Mouse (Mus musculus) layer of hippocampus, postnatal 25 days (tissue): ENCODE results near the gene Garnl3. TPM values are rescaled to one million over a fixed set of nuclear protein-coding genes. Genes with fewer than 3 reads are reported as not detected.
"Not testable (repeated sequence)": the region's sequence is repeated elsewhere in the genome, so short reads cannot be mapped to it uniquely, and the experiment has no call there.

ENCODE experiments used
- DNase-seq, 2 experiments: peaks; one replicate each; pipeline ENCODE4 v3.0.0; 2022; ENCODE audit warnings: mixed read lengths in 2 of 2, low spot score in 1 of 2; ENCODE audit errors: extremely low spot score in 1 of 2
- total RNA-seq, 2 experiments: library from RNA; stranded (reverse); gene quantifications; 2 replicates each; pipeline ENCODE4 v1.2.3; 2021

Garnl3 gene
- total RNA-seq, 2 experiments from 2014 or later: 37.5 to 44.8 TPM

DNA sequence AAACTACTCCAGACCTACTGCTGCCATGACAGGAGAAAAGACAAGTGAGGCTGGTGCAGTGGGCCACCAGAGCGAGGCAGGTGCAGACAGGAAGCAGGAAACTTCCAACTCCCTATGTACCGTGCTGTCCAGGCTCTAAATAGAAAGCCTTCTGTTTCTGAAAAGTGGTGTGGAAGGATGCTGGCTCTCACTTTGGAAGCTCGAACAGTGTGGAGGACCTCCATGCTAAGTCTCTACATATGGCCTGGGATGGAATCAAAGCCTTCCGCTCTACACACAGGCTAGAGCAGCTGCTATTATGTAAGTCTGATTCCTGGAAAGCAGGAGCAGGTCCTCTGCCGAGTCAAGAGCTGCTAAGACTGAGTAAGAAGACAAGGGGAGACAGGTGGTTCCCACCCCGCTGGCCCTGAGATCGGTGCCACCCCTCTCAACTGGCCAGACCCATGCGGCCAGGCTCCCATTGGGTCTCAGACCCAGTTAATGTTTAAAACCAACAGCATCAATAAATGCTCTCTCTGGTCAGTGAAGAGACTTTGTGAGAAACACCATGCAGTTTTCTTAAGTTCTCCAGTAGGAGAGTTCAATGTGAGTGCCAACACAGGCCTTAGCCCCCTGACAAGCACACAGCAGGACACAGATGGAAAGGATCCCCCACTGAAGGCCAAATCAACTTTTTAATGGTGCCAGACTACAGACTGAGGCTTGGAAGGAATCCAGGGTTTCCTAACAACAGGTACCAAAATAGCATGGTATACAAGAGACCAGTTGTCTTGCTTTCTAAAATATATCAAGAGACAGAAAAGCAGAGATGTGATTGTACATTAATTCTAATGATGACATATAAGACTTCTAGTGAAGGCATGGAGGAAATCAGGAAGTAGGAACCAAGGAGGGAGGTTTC lies 40.6 kb downstream of the Garnl3 start:
- DNase-seq: no peak

DNA sequence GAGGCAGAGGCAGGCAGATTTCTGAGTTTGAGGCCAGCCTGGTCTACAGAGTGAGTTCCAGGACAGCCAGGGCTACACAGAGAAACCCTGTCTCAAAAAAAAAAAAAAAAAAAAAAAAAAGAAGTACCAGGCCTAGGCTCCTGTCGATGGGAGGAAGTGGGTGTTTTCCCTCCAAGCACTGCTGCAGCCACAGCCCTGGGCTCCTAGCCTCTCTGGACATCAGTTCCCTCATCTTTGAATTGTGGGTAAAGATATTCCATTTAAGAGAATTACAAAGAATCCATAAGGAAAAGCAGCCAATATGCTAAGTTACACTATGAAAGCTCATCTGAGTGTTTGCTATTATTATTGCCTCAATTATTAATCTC lies 41.4 kb downstream of the Garnl3 start:
- DNase-seq: not testable (repeated sequence)

DNA sequence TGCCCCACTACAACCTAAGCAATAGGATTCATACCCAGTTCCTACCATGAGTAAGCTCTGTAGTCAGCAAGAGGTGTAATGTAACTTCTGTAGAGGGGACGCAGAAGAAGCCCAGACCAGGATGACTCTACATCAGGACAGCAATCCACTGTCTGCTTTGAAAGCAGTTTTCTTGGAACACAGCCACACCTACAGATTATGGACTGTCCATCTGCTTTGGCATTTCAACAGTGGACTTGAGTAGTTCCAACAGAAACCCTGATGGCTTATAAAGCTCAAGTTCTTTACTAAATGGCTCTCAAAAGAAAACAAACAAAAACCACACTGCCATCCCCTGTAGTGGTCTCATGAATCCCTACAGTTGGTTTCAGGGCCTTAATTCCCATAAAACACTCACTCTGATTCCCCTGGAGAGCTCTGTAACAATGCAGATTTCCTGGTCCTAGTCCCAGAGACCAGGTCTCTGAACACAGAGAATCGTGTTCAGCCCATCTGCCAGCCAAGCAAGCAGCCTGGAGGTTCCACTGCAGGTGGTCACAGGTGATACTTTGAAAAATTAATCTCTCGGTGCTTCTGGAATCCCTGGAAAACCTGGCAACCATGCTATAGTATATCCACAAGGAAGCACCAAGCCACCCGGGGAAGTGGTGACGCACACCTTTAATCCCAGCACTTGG lies 42.0 kb downstream of the Garnl3 start:
- no peak for DNase-seq

DNA sequence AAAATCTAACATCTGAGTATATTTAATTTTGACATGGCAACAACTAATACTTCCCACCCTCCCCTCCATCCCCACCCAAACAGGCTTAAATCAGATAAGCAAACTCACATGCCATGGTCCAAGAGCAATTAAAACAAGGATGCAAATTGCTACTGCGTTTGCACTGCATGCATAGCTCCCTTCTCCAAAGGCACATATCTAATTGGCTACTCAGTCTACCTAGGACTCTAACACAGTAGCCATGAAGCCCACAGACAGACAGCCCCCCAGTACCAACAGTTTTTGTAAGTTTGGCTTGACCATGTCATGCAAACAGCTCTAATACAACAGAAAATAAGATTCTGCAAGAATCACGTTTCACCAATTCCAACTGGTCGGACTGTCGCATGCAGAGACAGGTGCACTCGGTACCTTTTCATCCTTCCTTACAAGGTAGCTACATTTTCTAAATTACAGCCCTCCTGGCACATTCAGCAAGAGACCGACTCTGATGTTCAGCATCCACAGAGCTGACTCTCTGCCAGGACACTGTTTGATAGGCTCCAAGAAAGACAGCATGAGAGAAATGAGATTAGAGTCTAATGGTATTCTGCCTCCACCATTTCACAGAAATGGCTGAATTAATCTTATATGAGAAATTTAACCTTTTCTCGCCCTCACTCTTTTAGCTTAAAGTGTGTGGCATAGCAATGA lies 44.6 kb downstream of the Garnl3 start:
- no peak for DNase-seq

DNA sequence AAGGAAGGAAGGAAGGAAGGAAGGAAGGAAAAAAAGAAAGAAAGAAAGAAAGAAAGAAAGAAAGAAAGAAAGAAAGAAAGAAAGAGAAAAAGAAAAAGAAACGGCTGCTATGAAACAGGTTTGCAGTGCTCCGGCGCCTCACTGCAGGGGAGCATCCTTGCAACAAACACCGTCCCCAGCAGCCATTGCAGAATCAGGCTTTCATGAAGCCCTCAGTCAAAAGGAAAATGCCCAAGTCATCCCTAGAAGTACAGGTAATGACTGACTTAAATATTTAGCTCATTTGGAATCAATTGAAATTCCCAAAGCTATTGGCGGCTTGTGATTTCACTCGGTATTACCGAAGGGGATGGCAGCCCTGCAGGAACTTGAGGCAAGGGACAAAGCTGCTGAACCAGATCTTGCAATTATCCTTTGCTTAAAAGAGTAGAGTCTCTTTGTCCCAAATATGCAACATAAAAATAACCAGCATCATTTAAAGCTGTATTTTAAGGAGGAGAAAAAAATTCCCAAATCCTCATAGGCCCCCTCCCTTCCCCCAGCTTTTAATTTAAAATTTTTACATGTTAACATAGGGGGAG lies 45.3 kb downstream of the Garnl3 start:
- DNase-seq: no peak

DNA sequence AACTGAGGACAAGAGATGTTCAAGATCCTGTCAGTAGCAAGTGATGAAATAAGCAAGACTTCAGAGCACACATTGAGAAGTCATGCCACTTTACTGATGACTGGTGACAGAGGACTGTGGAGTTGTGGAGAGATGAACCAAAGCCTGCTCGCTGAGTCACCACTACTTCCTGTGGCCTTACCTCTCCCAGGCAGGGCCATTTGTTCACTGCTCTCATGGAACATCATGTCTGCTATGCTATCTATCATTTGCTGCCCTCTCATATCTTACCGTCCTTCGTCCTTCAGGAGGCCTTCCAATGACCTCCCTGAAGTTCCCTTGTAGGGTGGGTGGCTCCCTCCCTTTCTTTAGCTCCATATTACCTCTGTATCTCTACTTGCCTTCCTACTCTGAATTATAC lies 47.2 kb downstream of the Garnl3 start:
- no peak for DNase-seq

DNA sequence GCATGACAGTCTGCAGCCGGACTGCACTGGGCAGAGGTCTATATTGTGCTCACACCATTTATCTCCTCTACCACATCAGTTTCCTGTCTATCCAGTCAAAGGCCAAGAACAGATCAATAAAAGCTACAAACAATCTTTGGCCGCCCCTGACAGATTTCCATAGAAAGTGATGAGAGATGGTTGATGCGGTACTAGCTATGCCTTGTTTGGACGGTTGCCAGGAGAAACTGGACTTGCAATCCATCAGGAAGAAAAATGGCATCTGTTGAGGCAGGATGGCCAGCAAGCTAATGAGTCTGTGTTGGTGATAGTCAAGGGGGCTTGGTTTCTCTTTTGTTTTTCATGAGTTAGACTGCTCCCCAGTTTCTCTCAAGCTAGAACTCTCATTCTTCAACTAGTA lies 51.3 kb downstream of the Garnl3 start:
- DNase-seq: no peak

DNA sequence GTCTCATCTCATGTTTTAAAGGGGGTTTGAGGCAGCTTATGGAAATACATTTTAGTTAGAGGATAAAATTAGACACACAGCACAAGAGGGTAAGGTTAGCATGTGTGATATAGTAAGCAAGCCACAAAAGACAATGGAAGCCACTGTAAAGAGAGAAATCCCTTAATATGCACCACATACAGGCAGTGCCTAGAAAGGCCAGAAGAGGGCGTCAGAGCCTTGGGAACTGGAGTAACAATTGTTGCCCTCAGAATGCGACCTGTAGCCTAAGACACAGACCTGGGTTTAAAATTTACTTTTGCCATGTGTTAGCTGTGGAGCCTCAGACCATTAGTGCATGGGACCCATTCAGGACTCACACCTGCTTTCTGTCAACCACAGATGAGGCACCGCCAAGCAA lies 54.2 kb downstream of the Garnl3 start:
- DNase-seq: peak in 1 of 2 experiments; percentile 65

DNA sequence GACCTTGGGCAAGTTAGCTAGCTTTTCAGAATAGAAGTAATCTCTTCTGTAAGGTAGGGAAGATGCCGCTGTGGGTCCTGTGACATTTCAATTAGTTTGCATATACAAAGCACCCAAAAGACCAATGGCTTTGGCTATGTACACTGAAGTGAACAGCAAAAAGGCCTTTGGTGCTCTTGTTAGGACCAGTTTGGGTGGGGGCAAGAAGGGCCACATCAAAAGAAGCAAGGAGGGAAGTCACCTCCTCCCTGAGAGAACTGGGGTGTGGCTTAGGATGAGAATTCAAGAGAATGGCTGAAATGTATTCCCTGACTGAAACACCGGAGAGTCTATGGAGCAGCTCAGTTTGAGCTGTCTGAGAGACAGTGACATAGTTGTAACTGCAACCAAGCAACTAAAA lies 56.5 kb downstream of the Garnl3 start:
- no peak for DNase-seq

DNA sequence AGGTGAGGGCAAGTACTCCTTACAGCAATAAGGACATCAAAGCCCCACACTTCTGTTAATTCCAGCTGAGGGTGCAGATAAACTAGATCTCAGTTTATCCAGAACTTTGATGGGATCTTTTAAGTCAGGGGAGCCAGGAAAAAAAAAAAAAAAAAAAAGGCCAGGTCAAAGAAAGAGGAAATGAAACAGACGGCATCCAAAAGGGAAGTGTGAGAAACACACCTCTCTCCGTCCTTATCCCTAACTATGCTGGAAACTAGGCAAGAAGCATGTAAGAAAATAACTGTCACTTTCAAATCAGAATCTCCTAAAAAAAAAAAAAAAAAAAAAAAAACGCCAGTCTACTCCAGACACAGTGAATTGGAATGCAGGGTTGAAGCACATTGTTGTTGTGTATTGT lies 57.3 kb downstream of the Garnl3 start:
- DNase-seq: no peak

DNA sequence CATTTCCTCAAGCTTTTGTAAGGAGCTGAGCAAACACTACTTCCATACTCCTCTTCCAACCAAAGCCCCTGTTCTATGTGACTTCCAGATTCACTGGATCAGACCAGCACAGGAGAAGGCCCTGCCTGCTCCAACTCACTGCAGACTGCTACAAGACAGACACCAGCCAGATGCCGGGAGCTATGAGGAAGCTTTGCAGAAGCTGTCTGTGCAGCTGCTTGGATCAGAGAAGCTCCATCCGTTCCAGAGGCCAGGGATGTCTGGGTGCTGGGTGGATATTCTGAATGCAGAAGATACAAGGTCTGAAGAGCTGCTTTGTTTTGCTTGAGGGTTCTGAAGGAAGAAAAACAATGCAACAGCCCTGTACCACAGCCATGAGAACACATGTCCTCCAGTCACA lies 59.1 kb downstream of the Garnl3 start:
- DNase-seq: no peak

DNA sequence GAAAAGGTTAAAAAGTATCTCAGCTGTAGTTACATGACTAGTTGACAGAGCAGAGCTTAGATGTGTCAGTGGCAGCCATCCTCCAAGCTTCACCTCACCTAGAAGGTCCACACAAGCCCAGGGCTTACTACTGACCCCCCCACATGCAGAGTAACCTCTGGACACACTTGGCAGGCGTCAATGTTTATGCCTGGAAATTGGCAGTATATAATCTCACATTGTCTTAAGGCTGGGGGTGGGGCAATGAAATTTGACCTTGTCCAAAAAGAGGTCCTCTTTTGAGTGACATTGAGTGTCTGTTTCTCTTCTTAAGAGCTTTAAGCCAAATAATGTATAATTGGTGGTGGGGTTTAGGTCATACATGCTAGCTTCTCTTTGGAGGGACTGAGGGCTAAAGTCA lies 65.8 kb downstream of the Garnl3 start:
- no peak for DNase-seq

DNA sequence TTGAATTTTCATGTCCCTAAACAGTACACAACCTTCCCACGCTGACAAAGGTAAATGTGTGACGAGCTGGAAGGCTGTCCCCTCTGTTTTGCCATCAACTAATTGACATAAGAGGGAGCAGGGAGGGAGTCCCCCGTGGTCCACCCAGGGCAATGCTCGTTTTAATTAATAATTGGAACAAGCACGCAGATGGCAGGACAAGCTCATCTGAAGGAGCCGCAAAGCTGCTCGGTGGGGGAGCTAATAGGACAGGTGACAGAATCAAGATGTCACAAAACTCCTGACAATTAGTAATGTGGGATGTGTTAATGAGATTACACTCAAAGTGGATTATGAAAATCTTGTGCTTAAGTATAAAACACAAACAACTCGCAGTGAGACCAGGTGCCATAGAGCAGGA lies 68.7 kb downstream of the Garnl3 start:
- DNase-seq: no peak

DNA sequence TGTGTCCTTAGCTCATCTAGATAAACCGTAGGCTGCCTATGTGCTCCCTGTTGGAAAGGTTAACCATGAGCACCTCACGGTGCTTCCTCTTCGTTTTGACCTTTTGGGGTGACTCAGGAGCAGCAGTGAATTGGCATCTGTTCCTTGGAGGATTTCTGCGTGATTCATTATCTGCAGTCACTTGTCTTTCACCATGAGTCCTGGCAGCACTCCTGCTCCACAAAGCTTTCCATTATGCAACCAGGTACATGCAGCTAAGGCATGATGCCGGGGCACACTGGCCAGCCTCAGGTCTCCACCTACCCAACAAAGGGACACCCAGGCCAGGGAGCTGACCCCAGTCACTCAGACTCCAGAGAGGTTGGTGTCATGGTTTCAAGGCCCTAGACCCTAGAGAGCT lies 72.5 kb downstream of the Garnl3 start:
- no peak for DNase-seq

DNA sequence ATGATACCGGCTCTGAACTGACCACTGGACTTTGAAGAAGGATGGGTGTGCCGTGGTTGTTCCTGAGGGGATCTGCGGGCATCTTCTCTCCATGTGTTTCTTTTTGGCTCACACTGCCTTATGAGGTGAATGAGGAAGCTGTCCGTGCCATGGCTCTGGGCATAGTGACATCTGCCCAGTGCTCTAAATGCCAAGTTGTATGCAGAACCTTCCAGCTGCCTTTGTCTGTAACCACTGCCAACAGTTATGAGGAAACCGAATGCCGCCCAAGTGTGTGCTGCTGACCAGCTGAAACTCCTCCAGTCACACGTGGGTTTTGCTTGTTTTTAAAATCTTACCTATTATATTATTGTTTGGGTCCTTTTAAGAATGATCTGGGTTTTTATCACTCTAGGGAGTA lies 73.9 kb downstream of the Garnl3 start:
- no peak for DNase-seq

DNA sequence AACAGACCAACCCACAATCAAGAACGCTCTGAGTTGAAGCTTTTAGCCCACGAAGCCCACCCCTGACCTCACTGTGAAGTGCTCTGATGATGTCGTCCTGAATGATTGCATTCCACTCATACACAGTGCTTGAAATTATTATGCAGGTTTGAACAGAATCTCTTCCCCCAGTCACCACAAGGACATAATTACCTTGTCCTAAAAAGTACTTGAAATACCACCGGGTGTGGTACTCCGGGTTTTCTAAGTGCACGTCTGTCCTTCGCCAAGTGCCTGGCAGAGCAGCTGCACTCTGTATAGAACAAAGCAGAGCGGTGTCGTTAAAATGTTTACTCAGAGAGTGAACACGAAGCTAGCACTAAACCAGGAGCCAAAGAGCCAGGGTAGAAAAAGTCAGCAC lies 77.5 kb downstream of the Garnl3 start:
- no peak for DNase-seq

DNA sequence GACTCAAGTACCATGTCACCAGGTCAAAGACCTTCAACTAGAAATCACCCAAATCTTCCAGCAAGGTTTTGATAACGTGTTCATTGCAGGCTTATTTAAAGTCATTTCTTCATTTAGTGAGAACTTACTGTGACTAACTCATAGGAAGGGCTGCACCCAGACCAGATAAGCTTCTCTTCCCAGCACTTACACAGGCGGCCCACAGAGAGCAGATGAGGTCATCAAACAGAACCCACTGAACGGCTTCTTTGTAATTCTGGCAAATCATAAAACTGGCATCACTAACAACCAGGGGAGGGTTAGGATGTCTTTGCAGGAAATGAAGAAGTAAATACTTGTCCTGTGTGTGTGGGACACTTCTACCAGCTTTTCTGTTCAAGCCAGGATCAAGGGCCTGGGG lies 84.1 kb downstream of the Garnl3 start:
- DNase-seq: no peak

DNA sequence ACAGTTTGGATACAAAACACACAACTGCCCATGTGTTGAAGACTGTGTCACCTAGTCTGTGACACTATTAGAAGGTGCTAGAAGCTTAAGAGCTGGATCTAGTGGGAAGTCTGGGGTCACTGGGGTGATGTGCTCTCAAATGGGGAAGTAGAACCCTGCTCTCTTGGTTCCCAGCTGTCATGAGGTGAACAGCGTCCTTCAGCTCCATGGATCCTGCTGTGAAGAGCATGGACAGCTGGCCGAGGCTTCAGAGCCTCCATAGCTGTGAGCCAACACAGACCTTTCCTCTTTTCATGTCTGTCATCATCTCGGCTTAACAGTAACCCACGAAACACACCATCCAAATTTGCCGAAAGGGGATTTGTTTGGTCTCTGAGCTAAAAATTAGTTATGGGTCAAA lies 84.5 kb downstream of the Garnl3 start:
- no peak for DNase-seq

DNA sequence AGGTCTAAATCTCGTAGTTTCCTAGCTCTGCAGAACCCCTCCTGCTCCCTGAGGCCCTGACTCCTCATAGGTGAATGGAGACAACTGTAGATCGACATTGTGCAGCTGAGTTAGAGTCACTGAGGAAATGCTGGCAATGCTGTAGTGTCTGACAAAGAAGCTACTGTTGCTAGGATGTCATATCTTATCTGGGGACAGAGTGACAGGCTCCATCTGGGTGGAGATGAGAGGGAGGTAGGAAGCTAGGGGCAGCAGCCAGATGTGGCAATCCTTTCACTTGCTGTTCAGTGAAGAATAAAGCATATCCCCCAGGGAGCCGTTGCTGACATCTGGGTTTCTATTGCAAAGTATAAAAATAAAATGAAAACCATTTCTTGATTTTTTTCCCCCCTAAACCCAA lies 85.6 kb downstream of the Garnl3 start:
- DNase-seq: no peak

DNA sequence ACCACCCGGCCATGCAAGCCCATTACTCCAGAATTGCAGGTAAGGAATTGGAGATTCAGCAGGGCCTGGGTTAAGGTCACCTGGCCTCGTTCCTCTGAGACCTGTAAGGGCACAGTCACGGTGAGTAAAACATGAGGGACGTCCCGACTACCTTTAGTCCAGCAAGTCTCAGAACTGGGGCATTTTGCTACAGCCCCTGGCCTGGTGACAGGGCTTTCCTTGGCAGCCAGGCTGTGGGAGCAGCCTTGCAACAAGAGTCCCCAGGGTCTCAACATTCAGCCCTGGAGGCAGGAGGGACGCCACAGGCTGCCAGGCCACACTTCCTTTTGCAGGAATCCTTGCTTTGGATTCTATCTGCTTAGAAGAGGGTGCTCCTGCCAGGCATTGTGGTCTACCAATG lies 88.7 kb downstream of the Garnl3 start:
- no peak for DNase-seq

DNA sequence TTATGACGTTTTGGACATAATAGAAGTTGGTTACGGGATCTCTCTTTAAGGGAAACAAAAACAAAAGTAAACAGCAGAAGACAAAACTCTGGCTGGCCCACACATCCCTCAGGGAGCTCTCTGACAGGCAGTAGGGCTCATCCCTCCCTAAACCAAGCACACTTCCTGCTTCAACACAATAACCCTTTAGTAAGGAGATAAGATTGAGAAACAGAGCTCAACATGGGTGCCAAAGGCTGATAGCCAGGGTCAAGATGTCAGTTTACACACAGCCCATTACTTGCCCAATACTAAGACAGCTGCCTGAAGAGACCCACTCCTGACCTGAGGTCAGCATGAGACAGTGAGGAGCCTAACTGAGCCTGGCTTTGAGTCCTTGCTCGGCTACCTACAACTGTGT lies 89.9 kb downstream of the Garnl3 start:
- DNase-seq: no peak
